Mouse (Mus musculus) liver, embryonic 14.5 days (tissue): ENCODE results near the gene Ppp1r15a.

Experiments
- CTCF ChIP-seq: IDR thresholded peaks from 2 replicates; pipeline ENCODE4 v1.5.1; 2016; ENCODE audit warnings: antibody characterized with exemption, low read depth, control low read depth
- EP300 ChIP-seq: IDR thresholded peaks from 2 replicates; pipeline ENCODE4 v1.6.1; 2016; ENCODE audit warnings: antibody characterized with exemption, low read depth

DNA sequence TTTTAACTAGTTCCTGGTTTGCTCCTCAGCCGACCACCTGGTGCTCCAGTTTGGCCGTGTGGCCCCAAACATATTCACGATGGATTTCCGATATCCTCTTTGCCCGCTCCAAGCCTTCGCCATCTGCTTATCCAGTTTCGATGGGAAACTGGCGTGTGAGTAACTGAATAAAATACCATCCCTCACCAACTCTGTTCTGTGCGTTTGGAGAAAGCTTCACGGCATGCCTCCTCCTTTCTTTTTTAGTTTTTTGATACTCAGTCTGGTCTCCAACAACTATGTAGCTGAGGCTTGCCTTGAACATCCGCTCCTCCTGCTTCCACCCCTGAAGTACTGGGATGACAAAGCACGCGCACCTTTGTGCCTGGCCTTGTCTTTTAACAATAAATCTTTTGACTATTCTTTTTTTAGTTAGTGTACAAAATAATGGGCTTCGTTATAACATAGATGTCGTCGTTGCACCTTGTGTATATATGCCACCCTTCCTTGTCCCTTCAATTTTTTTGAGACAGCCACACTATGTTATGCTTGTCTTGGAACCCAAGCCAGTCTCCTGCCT lies 3.8 kb downstream of the Ppp1r15a start:
- TF ChIP-seq CTCF = no peak
- TF ChIP-seq EP300 = no peak
